Mouse (Mus musculus): ENCODE data around the gene Foxp1. TPM values are rescaled to one million over a fixed set of nuclear protein-coding genes. Genes with fewer than 3 reads are reported as not detected.

The Foxp1 gene
- polyA plus RNA-seq, 2 experiments, result 101 to 166 TPM

- ATAC-seq (ENCODE audit: low FRiP score, low read depth) (no peak), DNase-seq (ENCODE audit: low spot score) (no peak)
- Histone ChIP-seq H3K27me3 (ENCODE audit: control insufficient read depth, insufficient read depth, low read length) (no peaks in the 10 kb centered on the region), H3K9me3 (ENCODE audit: control insufficient read depth, low read length) (no peaks in the 10 kb centered on the region), H3K9ac (ENCODE audit: low read depth, low read length, severe bottlenecking) (no peak overlapping the region), H3K36me3 (ENCODE audit: control insufficient read depth, insufficient read depth, low read length) (peaks cover 13% of the 10 kb centered on the region; the same call in 1 of the 2 replicates), H3K27ac (replicated peaks; ENCODE audit: low read depth, low read length) (no peak overlapping the region), H3K4me1 (ENCODE audit: control insufficient read depth, insufficient read depth, low read length) (peaks cover 11% of the 10 kb centered on the region), H3K4me2 (replicated peaks; ENCODE audit: low read depth, low read length, severe bottlenecking) (no peak overlapping the region), H3K4me3 (replicated peaks; ENCODE audit: low read length) (no peak overlapping the region)
- WGBS, result 88% methylated on average over 9 of the region's 9 CpGs
- no peak for TF ChIP-seq POLR2A (IDR thresholded peaks at IDR 0.05; ENCODE audit: borderline replicate concordance, extremely low read depth, insufficient read depth, insufficient read length)
Observed at GRCm38 (mm10) chr6:99509189-99509592, 13.3 kb downstream of the Foxp1 start.

GRCm38 (mm10) chr6:99506816-99507215 lies 15.7 kb downstream of the Foxp1 start:
- Histone ChIP-seq H3K4me2 (replicated peaks; ENCODE audit: low read depth, low read length, severe bottlenecking) (no peak overlapping the region), H3K9ac (ENCODE audit: low read depth, low read length, severe bottlenecking) (no peak overlapping the region), H3K4me1 (ENCODE audit: control insufficient read depth, insufficient read depth, low read length) (peaks cover 6% of the 10 kb centered on the region), H3K27ac (replicated peaks; ENCODE audit: low read depth, low read length) (no peak overlapping the region), H3K36me3 (ENCODE audit: control insufficient read depth, insufficient read depth, low read length) (peaks cover 18% of the 10 kb centered on the region; the same call in 1 of the 2 replicates), H3K4me3 (replicated peaks; ENCODE audit: low read length) (no peak overlapping the region), H3K9me3 (ENCODE audit: control insufficient read depth, low read length) (no peaks in the 10 kb centered on the region), H3K27me3 (ENCODE audit: control insufficient read depth, insufficient read depth, low read length) (no peaks in the 10 kb centered on the region)
- TF ChIP-seq POLR2A (IDR thresholded peaks at IDR 0.05; ENCODE audit: borderline replicate concordance, extremely low read depth, insufficient read depth, insufficient read length), result no peak
- DNase-seq (ENCODE audit: low spot score) (no peak), ATAC-seq (ENCODE audit: low FRiP score, low read depth) (no peak)
- 82% methylated on average over 6 of the region's 6 CpGs for WGBS

GRCm38 (mm10) chr6:99503741-99504140 lies 18.8 kb downstream of the Foxp1 start:
- H3K9ac ChIP-seq (ENCODE audit: low read depth, low read length, severe bottlenecking), result no peak overlapping the region
- H3K4me1 ChIP-seq (ENCODE audit: control insufficient read depth, insufficient read depth, low read length), result no peaks in the 10 kb centered on the region
- no peak for TF ChIP-seq POLR2A (IDR thresholded peaks at IDR 0.05; ENCODE audit: borderline replicate concordance, extremely low read depth, insufficient read depth, insufficient read length)
- DNase-seq (ENCODE audit: low spot score) (no peak), ATAC-seq (ENCODE audit: low FRiP score, low read depth) (no peak)
- no peak overlapping the region for H3K4me3 ChIP-seq (replicated peaks; ENCODE audit: low read length)
- H3K36me3 ChIP-seq (ENCODE audit: control insufficient read depth, insufficient read depth, low read length), result peaks cover 18% of the 10 kb centered on the region; the same call in 1 of the 2 replicates
- H3K27ac ChIP-seq (replicated peaks; ENCODE audit: low read depth, low read length), result no peak overlapping the region
- H3K9me3 ChIP-seq (ENCODE audit: control insufficient read depth, low read length), result no peaks in the 10 kb centered on the region
- WGBS, result 96% methylated on average over 1 of the region's 1 CpGs
- no peak overlapping the region for H3K4me2 ChIP-seq (replicated peaks; ENCODE audit: low read depth, low read length, severe bottlenecking)
- no peaks in the 10 kb centered on the region for H3K27me3 ChIP-seq (ENCODE audit: control insufficient read depth, insufficient read depth, low read length)

- no peak for TF ChIP-seq POLR2A (IDR thresholded peaks at IDR 0.05; ENCODE audit: borderline replicate concordance, extremely low read depth, insufficient read depth, insufficient read length)
- no peak for ATAC-seq (ENCODE audit: low FRiP score, low read depth)
- Histone ChIP-seq H3K9ac (ENCODE audit: low read depth, low read length, severe bottlenecking) (no peak overlapping the region), H3K36me3 (ENCODE audit: control insufficient read depth, insufficient read depth, low read length) (peaks cover 18% of the 10 kb centered on the region; the same call in 1 of the 2 replicates), H3K4me3 (replicated peaks; ENCODE audit: low read length) (no peak overlapping the region), H3K27ac (replicated peaks; ENCODE audit: low read depth, low read length) (no peak overlapping the region), H3K4me1 (ENCODE audit: control insufficient read depth, insufficient read depth, low read length) (no peaks in the 10 kb centered on the region), H3K27me3 (ENCODE audit: control insufficient read depth, insufficient read depth, low read length) (no peaks in the 10 kb centered on the region), H3K4me2 (replicated peaks; ENCODE audit: low read depth, low read length, severe bottlenecking) (no peak overlapping the region), H3K9me3 (ENCODE audit: control insufficient read depth, low read length) (no peaks in the 10 kb centered on the region)
- 81% methylated on average over 2 of the region's 2 CpGs for WGBS
- DNase-seq (ENCODE audit: low spot score), result no peak
Observed at GRCm38 (mm10) chr6:99502727-99503126, 19.8 kb downstream of the Foxp1 start.

GRCm38 (mm10) chr6:99502314-99502713 lies 20.2 kb downstream of the Foxp1 start:
- H3K4me2 ChIP-seq (replicated peaks; ENCODE audit: low read depth, low read length, severe bottlenecking), result no peak overlapping the region
- H3K9me3 ChIP-seq (ENCODE audit: control insufficient read depth, low read length), result no peaks in the 10 kb centered on the region
- ATAC-seq (ENCODE audit: low FRiP score, low read depth) (no peak), DNase-seq (ENCODE audit: low spot score) (no peak)
- H3K4me1 ChIP-seq (ENCODE audit: control insufficient read depth, insufficient read depth, low read length), result no peaks in the 10 kb centered on the region
- no peak overlapping the region for H3K4me3 ChIP-seq (replicated peaks; ENCODE audit: low read length)
- no peak overlapping the region for H3K9ac ChIP-seq (ENCODE audit: low read depth, low read length, severe bottlenecking)
- H3K27me3 ChIP-seq (ENCODE audit: control insufficient read depth, insufficient read depth, low read length), result no peaks in the 10 kb centered on the region
- no peak for TF ChIP-seq POLR2A (IDR thresholded peaks at IDR 0.05; ENCODE audit: borderline replicate concordance, extremely low read depth, insufficient read depth, insufficient read length)
- H3K27ac ChIP-seq (replicated peaks; ENCODE audit: low read depth, low read length), result no peak overlapping the region
- H3K36me3 ChIP-seq (ENCODE audit: control insufficient read depth, insufficient read depth, low read length), result peaks cover 18% of the 10 kb centered on the region; the same call in 1 of the 2 replicates
- 88% methylated on average over 6 of the region's 6 CpGs for WGBS
